Mouse (Mus musculus) liver, postnatal 0 days (tissue): Measurements from ENCODE around the gene Uap1l1. TPM values are rescaled to one million over a fixed set of nuclear protein-coding genes. Genes with fewer than 3 reads are reported as not detected.

Experiments
- ATAC-seq: fragments of 200-750 bp; cut with Nextera tagmentation; 2 replicates; pipeline ENCODE4 v1.8.0; 2017; ENCODE audit warnings: mild to moderate bottlenecking, moderate library complexity
- DNase-seq: peaks from one replicate; pipeline ENCODE4 v3.0.0-alpha.2; 2016
- H3K27ac ChIP-seq: fragments of 300-500 bp; sonication (generic); 2 replicates; pipeline ENCODE4 v1.5.1; 2014; ENCODE audit warnings: antibody characterized with exemption, moderate library complexity, mild to moderate bottlenecking, low read depth
- H3K27me3 ChIP-seq: fragments of 300-500 bp; sonication (generic); 2 replicates; pipeline ENCODE4 v1.6.1; 2014; ENCODE audit warnings: low read length, control low read depth, mixed read lengths; ENCODE audit not compliant: insufficient read depth
- H3K36me3 ChIP-seq: fragments of 300-500 bp; sonication (generic); replicated peaks from 2 replicates; pipeline ENCODE4 v1.6.1; 2014; ENCODE audit warnings: mild to moderate bottlenecking, control low read depth, low read length, moderate library complexity, mixed read lengths; ENCODE audit not compliant: insufficient read depth
- H3K4me1 ChIP-seq: fragments of 300-500 bp; sonication (generic); 2 replicates; pipeline ENCODE4 v1.6.1; 2014; ENCODE audit warnings: antibody characterized with exemption, mild to moderate bottlenecking, control low read depth; ENCODE audit not compliant: insufficient read depth
- H3K4me2 ChIP-seq: fragments of 300-500 bp; sonication (generic); 2 replicates; pipeline ENCODE4 v1.6.1; 2014; ENCODE audit warnings: low read depth, mild to moderate bottlenecking, low read length, moderate library complexity, mixed read lengths
- H3K4me3 ChIP-seq: fragments of 300-500 bp; sonication (generic); 2 replicates; pipeline ENCODE4 v1.5.1; 2014; ENCODE audit warnings: low read depth, low read length
- H3K9ac ChIP-seq: fragments of 300-500 bp; sonication (generic); replicated peaks from 2 replicates; pipeline ENCODE4 v1.6.1; 2014; ENCODE audit warnings: mild to moderate bottlenecking, moderate library complexity
- H3K9me3 ChIP-seq: fragments of 300-500 bp; sonication (generic); 2 replicates; pipeline ENCODE4 v1.6.1; 2016; ENCODE audit warnings: mild to moderate bottlenecking, control low read depth, low read length, mixed read lengths
- CTCF ChIP-seq: sonication (generic); IDR thresholded peaks from 2 replicates; pipeline ENCODE4 v1.5.1; 2016; ENCODE audit warnings: antibody characterized with exemption, low read depth
- EP300 ChIP-seq: IDR thresholded peaks from 2 replicates; pipeline ENCODE4 v1.6.1; 2016; ENCODE audit warnings: antibody characterized with exemption, low read depth, mild to moderate bottlenecking
- WGBS: fragments of 180-500 bp; shearing (Covaris S2); extraction: QIAGEN DNeasy Blood & Tissue Kit; methylation state at CpG from one replicate; pipeline ENCODE4 v1.1.7; 2014; ENCODE audit not compliant: insufficient replicate concordance; 5-methylcytosine and 5-hydroxymethylcytosine counted together
- polyA plus RNA-seq: library from polyadenylated mRNA; unstranded; fragments of >200 nt; fragmentation: Nextera tagmentation; extraction: Ambion mirVana; gene quantifications from 2 replicates; pipeline ENCODE4 v1.2.1, GENCODE M21; 2015

Uap1l1 gene
- polyA plus RNA-seq, 1 experiment from 2014 or later = 19.4 TPM

- no peak overlapping the region for H3K27ac ChIP-seq
- WGBS = 85% methylated on average over 4 of the region's 4 CpGs
- TF ChIP-seq EP300 = no peak
- H3K4me2 ChIP-seq = no peak overlapping the region
- DNase-seq = no peak
- H3K27me3 ChIP-seq = no peaks in the 10 kb centered on the region
- H3K4me3 ChIP-seq = no peak overlapping the region
- no peaks in the 10 kb centered on the region for H3K9me3 ChIP-seq
- no peak overlapping the region for H3K9ac ChIP-seq
- peaks cover 68% of the 10 kb centered on the region for H3K36me3 ChIP-seq
- no peak for ATAC-seq
- H3K4me1 ChIP-seq = no peaks in the 10 kb centered on the region
Measured at GRCm38 (mm10) chr2:25349499-25349898, 16.0 kb downstream of the Uap1l1 start.

DNA sequence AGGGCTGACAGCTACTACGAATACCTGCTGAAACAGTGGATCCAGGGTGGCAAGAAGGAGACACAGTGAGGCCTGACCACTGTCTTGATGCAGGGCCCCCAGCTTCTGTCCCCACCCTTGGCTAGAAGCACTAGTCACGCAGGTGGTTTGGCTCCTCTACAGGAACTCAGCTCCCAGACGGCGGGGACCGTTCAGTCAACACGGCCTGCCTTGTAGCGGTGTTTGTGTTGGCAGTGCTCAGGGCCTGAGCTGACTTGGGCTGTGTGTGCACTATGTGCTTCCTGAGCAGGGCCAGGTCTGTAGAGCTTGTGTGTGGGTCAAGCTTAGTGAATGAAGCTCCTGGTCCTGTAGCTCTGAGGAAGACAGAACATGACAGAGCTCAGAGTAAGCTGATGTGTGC lies 17.3 kb downstream of the Uap1l1 start:
- Histone ChIP-seq H3K9me3 (no peaks in the 10 kb centered on the region), H3K27me3 (no peaks in the 10 kb centered on the region), H3K27ac (no peak overlapping the region), H3K4me1 (no peaks in the 10 kb centered on the region), H3K4me2 (no peak overlapping the region), H3K4me3 (no peak overlapping the region), H3K9ac (no peak overlapping the region), H3K36me3 (peaks cover 80% of the 10 kb centered on the region)
- WGBS = 85% methylated on average over 7 of the region's 7 CpGs
- no peak for ATAC-seq
- no peak for DNase-seq
- no peak for TF ChIP-seq EP300
- no peak for TF ChIP-seq CTCF

DNA sequence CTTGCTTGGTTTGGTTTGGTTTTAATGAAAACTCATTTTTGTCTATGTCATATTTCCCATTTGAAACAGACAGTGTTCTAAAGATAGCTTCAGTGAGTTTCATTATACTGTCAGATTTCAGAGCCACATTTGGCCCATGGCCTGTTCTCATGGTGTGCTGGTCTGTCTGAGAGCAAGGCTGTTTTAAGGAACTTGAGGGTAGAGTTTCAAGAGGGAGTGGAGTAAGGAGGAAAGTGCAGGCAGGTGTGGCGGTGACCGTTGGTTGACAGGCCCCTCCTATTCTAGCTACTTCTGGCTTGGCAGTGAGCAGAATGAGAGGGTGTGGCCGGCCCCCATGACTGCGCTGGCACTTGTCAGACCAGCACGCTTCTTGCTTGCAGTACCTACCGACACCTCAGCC lies 27.2 kb downstream of the Uap1l1 start:
- Histone ChIP-seq H3K36me3 (peaks cover 52% of the 10 kb centered on the region), H3K4me3 (no peak overlapping the region), H3K27ac (no peak overlapping the region), H3K4me1 (peaks cover 4% of the 10 kb centered on the region), H3K27me3 (no peaks in the 10 kb centered on the region), H3K9ac (no peak overlapping the region), H3K9me3 (no peaks in the 10 kb centered on the region), H3K4me2 (no peak overlapping the region)
- DNase-seq (no peak), ATAC-seq (no peak)
- TF ChIP-seq CTCF = no peak
- no peak for TF ChIP-seq EP300
- 87% methylated on average over 6 of the region's 6 CpGs for WGBS

GRCm38 (mm10) chr2:25333569-25333968 lies 31.9 kb downstream of the Uap1l1 start:
- Histone ChIP-seq H3K4me3 (peak overlapping the region; percentile 80), H3K9ac (peak overlapping the region; percentile 86), H3K27me3 (no peaks in the 10 kb centered on the region), H3K4me1 (peaks cover 18% of the 10 kb centered on the region), H3K27ac (peak overlapping the region; percentile 69; the same call in 1 of the 2 replicates), H3K36me3 (peaks cover 29% of the 10 kb centered on the region), H3K9me3 (no peaks in the 10 kb centered on the region), H3K4me2 (peak overlapping the region; percentile 96)
- no peak for DNase-seq
- TF ChIP-seq EP300 = no peak
- no peak for TF ChIP-seq CTCF
- ATAC-seq = no peak
- 73% methylated on average over 2 of the region's 2 CpGs for WGBS

- WGBS = under 1% methylated on average over 78 of the region's 78 CpGs
- Histone ChIP-seq H3K36me3 (peaks cover 24% of the 10 kb centered on the region), H3K9ac (peak within 1 kb of the TSS; percentile 86), H3K9me3 (no peaks in the 10 kb centered on the region), H3K4me2 (peak within 1 kb of the TSS; percentile 96), H3K4me3 (peak within 1 kb of the TSS; percentile 80), H3K4me1 (peaks cover 18% of the 10 kb centered on the region), H3K27ac (peak within 1 kb of the TSS; percentile 79), H3K27me3 (no peaks in the 10 kb centered on the region)
- TF ChIP-seq CTCF = peak; percentile 56
- TF ChIP-seq EP300 = no peak
- ATAC-seq (peak; percentile 96), DNase-seq (peak; percentile 100)
Measured at GRCm38 (mm10) chr2:25332286-25333160, 33.0 kb downstream of the Uap1l1 start, which contains the start of gene Man1b1. Gene Man1b1 (plus strand): TSS chr2:25332338.

GRCm38 (mm10) chr2:25331470-25331869 lies 34.0 kb downstream of the Uap1l1 start:
- H3K9ac ChIP-seq = peak overlapping the region; percentile 86

More at GRCm38 (mm10) chr2:25331470-25331869, 34.0 kb downstream of the Uap1l1 start:
- peaks cover 19% of the 10 kb centered on the region for H3K36me3 ChIP-seq
- peak overlapping the region; percentile 80 for H3K4me3 ChIP-seq
- no peak for TF ChIP-seq EP300
- TF ChIP-seq CTCF = 0 out of 2 replicates have a peak, but pooled peaks have one; percentile 10
- peaks cover 18% of the 10 kb centered on the region for H3K4me1 ChIP-seq
- peak overlapping the region; percentile 96 for H3K4me2 ChIP-seq
- ATAC-seq (no peak), DNase-seq (no peak)
- H3K27me3 ChIP-seq = no peaks in the 10 kb centered on the region
- no peak overlapping the region for H3K27ac ChIP-seq
- no peaks in the 10 kb centered on the region for H3K9me3 ChIP-seq
- WGBS = 53% methylated on average over 9 of the region's 9 CpGs
